Mouse (Mus musculus) adrenal gland, adult (tissue): ENCODE measurements around the gene Rem2.

Experiments used
- DNase-seq, 2 experiments: peaks; one replicate each; pipeline ENCODE4 v3.0.0; 2022 to 2023; ENCODE audit warnings: low spot score in 1 of 2; ENCODE audit not compliant: inconsistent age in 2 of 2

The Rem2 gene

DNA sequence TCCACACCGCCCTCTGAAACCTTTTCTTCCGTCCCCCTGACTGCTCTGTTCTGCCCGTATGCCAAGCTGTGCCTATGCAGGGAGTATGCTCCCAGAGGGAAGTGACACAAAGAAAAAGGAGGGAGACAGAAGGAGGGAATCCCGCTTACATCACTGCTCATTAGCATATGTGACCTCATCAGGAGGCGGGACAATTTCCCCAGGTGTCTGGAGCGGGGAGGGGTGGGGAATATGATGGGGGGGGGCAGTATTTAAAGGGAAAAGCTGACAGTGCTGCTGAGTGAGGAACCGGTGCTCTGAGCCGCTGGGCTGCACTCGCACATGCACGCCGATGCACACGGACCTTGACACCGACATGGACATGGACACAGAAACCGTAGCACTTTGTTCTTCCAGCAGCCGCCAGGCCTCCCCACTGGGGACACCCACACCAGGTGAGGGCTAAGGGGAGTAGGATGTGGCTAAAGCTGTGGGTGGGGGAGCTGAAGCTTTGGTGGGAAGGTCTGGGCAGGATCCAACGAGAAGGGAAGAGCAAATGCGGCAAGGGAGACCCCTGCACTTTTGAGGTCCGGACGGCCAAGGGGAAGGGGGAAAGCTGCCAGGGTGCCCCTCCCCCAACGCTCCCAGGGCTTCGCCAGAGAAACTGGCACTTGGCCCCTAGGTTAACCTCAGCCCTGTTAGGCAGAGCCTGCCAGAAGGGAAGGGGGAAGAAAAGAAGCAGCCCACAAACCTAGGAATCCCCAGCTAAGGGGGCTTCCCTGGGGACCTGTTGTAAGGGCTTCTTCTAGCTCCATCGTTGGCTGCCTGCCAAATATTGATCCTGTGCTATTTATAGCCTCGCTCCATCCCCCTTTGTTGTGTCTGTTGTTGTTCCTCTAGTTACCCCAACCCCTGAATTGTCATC is at the start of gene Rem2:
Gene Rem2 (plus strand): TSS at position 160 of the 904 bp plus-strand sequence.
- peak; percentile 58 to 82 for DNase-seq

GRCm38 (mm10) chr14:54426689-54427398 is 49.1 kb upstream of the Rem2 start, which contains the start of gene Mrpl52:
Gene Mrpl52, plus strand, starts transcription at chr14:54426909.
- DNase-seq = peak; percentile 95 to 98

- peak in 1 of 2 experiments; percentile 4 for DNase-seq
These were observed 48.2 kb upstream of the Rem2 start for GRCm38 (mm10) chr14:54427696-54428095.

DNA sequence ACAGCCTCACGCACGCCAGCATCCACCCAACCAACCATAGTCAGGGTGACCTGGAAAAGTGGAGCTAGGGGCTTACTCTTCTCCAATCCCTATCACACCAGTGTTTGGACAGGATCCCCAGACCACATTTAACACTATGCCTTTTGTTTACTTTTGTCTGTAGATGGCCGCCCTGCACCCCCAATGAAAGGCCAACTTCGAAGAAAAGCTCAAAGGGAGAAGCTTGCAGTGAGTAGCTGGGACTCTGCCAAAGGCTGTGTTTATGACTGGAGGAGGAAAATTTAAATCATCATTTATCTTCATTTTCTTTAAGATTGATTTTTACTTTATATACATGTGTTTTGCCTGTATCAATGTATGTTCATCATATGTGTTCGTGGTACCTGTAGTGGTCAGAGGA is 47.5 kb upstream of the Rem2 start:
- DNase-seq = no peak

GRCm38 (mm10) chr14:54429332-54430093 is 46.4 kb upstream of the Rem2 start:
- DNase-seq = peak; percentile 11 to 41

DNA sequence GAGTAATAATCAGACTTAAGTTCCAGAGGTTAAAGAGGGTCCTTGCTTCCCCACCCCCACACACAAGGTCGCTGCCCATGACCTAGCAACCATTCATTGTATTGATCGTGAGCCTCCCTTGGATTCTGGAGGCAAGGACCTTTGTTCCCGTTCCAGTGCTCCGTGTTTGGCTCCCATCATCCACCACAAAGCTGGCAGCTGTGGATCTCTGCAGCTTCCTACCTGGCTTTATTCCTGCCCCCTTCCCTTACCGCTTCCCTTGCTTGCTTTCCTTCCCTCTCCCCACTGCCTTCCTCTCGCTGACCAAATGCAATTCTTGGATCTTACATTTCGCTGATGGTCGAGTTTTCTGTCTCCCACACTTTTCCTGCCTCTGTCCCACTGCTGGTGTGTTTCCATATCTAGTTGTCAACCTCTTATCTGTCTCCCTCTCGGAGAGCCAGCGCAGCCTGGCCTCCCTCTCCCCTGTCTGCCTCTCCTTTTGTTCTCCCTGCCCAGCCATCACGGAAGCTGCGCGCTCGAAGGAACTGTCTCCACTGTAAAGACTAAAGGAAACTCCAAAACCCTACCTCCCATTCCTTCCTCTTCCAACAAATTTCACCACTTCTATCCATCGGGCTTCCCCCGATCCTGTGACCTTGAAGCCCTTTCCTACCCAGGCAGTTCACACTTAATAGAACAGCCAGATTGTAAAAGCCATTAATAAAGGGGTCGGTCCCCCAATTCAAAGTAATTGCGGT is 45.3 kb upstream of the Rem2 start:
- DNase-seq = peak; percentile 37 to 71

GRCm38 (mm10) chr14:54431334-54432077 is 44.4 kb upstream of the Rem2 start, which contains the start of gene Mmp14:
Gene Mmp14, plus strand, starts transcription at chr14:54431612.
- peak; percentile 82 to 92 for DNase-seq

DNA sequence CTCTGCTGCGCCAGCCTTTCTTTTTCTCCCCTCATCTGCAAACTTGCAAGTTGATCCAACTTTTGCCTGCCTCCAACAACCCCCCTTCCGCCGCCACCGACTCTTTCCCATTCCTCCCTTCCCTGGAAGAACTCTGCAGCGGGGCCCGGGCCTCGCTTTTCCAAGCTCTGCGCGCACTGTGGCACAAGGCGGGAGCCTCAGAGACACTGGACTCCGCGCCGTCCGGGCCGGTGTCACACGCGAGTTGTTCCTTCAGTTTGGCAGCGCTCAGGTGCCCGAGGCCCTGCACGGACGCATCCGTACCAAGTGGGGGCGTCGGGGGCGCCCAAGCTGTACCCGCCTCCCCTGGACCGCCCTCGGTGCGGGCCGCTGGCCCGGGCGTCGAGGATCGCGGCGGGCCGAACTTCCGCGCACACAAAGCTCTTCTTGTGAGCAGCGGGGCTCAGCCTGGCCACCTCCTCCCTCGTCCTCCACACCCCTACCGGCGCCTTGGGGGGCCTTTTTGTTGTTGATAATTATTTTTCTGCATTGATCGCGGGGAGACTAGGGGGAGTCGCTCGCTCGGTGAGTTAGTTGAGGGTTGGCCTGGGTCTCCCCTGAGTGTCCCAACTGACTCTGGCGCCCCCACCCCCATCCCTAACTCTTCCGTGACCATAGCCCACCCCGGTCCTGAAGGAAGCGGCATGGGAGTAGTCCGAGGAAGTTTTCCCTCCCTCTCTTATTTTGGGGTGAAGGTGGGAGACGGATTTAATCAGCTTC is 43.6 kb upstream of the Rem2 start:
- DNase-seq = peak; percentile 65 to 86

GRCm38 (mm10) chr14:54432837-54433830 is 42.8 kb upstream of the Rem2 start:
- DNase-seq = peak; percentile 59 to 84

DNA sequence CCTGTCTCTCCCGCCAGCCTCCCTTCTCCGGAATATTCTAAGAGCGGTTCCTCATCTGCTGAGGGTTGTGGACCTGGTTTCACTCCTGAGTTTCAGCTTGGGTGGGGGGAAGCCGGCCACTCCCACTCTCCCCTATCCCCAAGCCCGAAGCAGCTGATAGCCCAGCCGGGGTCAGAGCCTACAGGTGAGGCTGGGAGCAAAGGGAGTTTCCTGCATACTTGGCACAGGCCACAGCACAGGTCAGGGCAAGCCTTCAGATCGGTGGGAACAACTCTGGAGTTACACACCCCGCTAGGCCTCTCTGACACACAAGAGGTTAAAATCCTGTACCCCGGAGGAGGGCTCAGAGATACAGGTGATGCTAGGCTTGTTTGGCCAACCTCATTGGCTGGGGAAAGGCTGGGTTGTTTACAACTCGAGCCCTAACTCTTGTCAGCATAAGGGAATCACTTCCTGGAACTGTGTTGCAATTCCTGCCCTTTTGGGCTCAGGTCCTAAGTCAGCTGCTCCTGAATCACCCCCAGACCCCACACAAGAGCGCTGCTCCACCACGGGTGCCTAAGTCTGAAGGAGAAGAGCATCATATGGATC is 41.9 kb upstream of the Rem2 start:
- DNase-seq = peak in 1 of 2 experiments; percentile 55

- peak in 1 of 2 experiments; percentile 80 for DNase-seq
These were observed 40.5 kb upstream of the Rem2 start for GRCm38 (mm10) chr14:54435194-54435918.

DNA sequence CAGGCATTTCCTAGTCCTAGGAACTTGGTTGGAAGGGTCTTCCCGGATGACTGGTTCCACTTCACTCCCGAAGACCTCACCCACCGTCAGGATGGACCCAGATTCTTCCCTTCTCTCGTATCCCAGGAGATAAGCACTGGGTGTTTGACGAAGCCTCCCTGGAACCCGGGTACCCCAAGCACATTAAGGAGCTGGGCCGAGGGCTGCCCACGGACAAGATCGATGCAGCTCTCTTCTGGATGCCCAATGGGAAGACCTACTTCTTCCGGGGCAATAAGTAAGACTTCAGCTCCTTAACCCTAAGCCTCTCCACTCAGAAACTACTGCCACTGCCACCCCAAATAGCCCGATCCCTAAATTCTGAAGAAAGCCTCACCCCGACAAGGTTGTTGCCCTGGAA is 36.7 kb upstream of the Rem2 start:
- no peak for DNase-seq

- no peak for DNase-seq
These were observed 36.3 kb upstream of the Rem2 start for GRCm38 (mm10) chr14:54439610-54440009.

DNA sequence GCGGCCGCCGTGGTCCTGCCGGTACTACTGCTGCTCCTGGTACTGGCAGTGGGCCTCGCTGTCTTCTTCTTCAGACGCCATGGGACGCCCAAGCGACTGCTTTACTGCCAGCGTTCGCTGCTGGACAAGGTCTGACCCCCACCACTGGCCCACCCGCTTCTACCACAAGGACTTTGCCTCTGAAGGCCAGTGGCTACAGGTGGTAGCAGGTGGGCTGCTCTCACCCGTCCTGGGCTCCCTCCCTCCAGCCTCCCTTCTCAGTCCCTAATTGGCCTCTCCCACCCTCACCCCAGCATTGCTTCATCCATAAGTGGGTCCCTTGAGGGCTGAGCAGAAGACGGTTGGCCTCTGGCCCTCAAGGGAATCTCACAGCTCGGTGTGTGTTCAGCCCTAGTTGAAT is 35.4 kb upstream of the Rem2 start:
- no peak for DNase-seq

DNA sequence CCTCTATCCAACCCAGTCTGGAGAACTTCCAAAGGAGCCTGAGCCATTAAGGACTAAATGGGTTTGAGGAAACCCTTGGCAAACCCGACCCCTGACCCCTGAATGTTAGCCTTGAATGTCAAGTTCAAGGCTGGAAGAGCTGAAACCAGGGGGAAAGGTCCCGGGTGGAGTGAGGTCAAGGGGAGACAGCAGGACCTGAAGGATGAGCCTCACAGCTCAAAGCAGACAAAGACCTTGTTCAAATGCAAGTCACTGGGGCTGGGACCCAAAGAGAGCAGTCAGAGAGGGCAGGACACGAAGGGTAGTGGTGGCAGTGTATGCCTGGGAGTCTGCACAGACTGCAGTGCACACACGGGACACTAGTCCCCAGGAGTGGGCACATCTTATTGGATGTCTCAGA is 34.5 kb upstream of the Rem2 start:
- no peak for DNase-seq

GRCm38 (mm10) chr14:54442548-54442947 is 33.4 kb upstream of the Rem2 start:
- DNase-seq = no peak

GRCm38 (mm10) chr14:54443196-54443595 is 32.7 kb upstream of the Rem2 start:
- DNase-seq = no peak
